26 mouse cellular contexts compared by ENCODE assay signal in the genomic region with DNA sequence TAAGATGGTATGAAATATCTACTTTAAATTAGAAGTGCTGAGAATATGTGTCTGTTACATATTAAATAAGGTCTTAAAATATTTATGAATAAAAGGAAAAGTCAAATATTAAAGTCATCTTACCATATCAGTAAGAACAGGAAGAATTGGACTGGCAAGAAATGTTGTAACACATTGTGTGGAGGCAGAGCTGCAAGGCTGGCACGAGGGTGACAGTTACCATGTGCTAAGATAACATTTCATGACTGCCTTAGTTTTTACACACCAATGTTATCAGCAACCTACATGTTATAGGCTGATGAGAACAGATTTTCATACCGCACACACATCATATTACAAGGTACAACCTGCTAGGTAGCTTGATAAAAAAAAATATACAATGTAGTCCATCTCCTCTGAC.
"Had no signal": no experiment of that assay in that cellular context is flagged by ENCODE, and none has a peak within 500 bp of the region (broad histone marks: within the 10 kb centered on the region; RNA-seq: fewer than 3 reads in every experiment).

No protein-coding gene starts in this region.

- H3K4me3 ChIP-seq: heart, adult 2 months; heart, embryonic 13.5 days; heart, embryonic 15.5 days; hindbrain, embryonic 13.5 days; hindbrain, embryonic 15.5 days; left cerebral cortex, adult 2 months; limb, embryonic 10.5 days; limb, embryonic 12.5 days; liver, embryonic 13.5 days; liver, embryonic 15.5 days had no signal

- H3K27ac ChIP-seq: heart, adult 2 months; heart, embryonic 13.5 days; heart, embryonic 15.5 days; hindbrain, embryonic 13.5 days; hindbrain, embryonic 15.5 days; hindbrain, postnatal 0 days; left cerebral cortex, adult 2 months; limb, embryonic 10.5 days; limb, embryonic 12.5 days; liver, embryonic 13.5 days; liver, embryonic 15.5 days had no signal

- H3K27me3 ChIP-seq: heart, embryonic 13.5 days; heart, embryonic 15.5 days; hindbrain, embryonic 13.5 days; hindbrain, embryonic 15.5 days; limb, embryonic 12.5 days; liver, embryonic 13.5 days; liver, embryonic 15.5 days had no signal

- H3K36me3 ChIP-seq: heart, embryonic 13.5 days; heart, embryonic 15.5 days; hindbrain, embryonic 13.5 days; hindbrain, embryonic 15.5 days; limb, embryonic 10.5 days; limb, embryonic 12.5 days; liver, embryonic 13.5 days; liver, embryonic 15.5 days had no signal

- H3K4me1 ChIP-seq: limb, embryonic 10.5 days; liver, embryonic 13.5 days; liver, embryonic 15.5 days had no signal

- H3K9ac ChIP-seq: heart, embryonic 13.5 days; heart, embryonic 15.5 days; hindbrain, embryonic 13.5 days; hindbrain, embryonic 15.5 days; limb, embryonic 12.5 days; liver, embryonic 13.5 days; liver, embryonic 15.5 days; liver, postnatal 0 days had no signal

- H3K9me3 ChIP-seq: heart, embryonic 13.5 days; heart, embryonic 15.5 days; hindbrain, embryonic 13.5 days; hindbrain, embryonic 15.5 days; limb, embryonic 10.5 days; limb, embryonic 12.5 days; liver, embryonic 13.5 days; liver, embryonic 15.5 days had no signal

- H3K4me2 ChIP-seq: heart, embryonic 11.5 days; heart, embryonic 13.5 days; heart, embryonic 15.5 days; hindbrain, embryonic 13.5 days; hindbrain, embryonic 15.5 days; limb, embryonic 12.5 days; liver, embryonic 11.5 days; liver, embryonic 13.5 days; liver, embryonic 15.5 days had no signal

- DNase-seq: gastrocnemius, postnatal 14 days; gastrocnemius, postnatal 36 days; heart, adult 11 months; heart, adult 2 months; heart, postnatal 14 days; heart, postnatal 36 days; kidney, adult 18-20 months; kidney, adult 8-10 months; kidney, postnatal 10 days; kidney, postnatal 25 days; kidney, postnatal 4 days; liver; liver, embryonic 13.5 days; liver, postnatal 0 days had no signal

- ATAC-seq: hindbrain, postnatal 0 days; intestine, embryonic 16.5 days; liver, postnatal 0 days had no signal
